Mouse (Mus musculus) midbrain, postnatal 0 days (tissue): ENCODE measurements around the gene Oosp1. TPM values are rescaled to one million over a fixed set of nuclear protein-coding genes. Genes with fewer than 3 reads are reported as not detected.

Source experiments
- ATAC-seq: fragments of 200-750 bp; cut with Nextera tagmentation; 2 replicates; pipeline ENCODE4 v1.8.0; 2017; ENCODE audit warnings: moderate number of reproducible peaks, mild to moderate bottlenecking, moderate TSS enrichment, moderate library complexity; ENCODE audit not compliant: low FRiP score
- DNase-seq: peaks from one replicate; pipeline ENCODE4 v3.0.0-alpha.2; 2015; ENCODE audit warnings: low spot score
- H3K27ac ChIP-seq: fragments of 300-500 bp; sonication (generic); 2 replicates; pipeline ENCODE4 v1.5.1; 2014; ENCODE audit warnings: low read depth, mild to moderate bottlenecking, low read length, mixed read lengths
- H3K27me3 ChIP-seq: fragments of 300-500 bp; sonication (generic); 2 replicates; pipeline ENCODE4 v1.6.1; 2014; ENCODE audit warnings: low read length, control low read depth, mixed read lengths; ENCODE audit not compliant: insufficient read depth
- H3K36me3 ChIP-seq: fragments of 300-500 bp; sonication (generic); 2 replicates; pipeline ENCODE4 v1.6.1; 2014; ENCODE audit warnings: low read length, control low read depth, mixed read lengths; ENCODE audit not compliant: insufficient read depth
- H3K4me1 ChIP-seq: fragments of 300-500 bp; sonication (generic); 2 replicates; pipeline ENCODE4 v1.6.1; 2014; ENCODE audit warnings: mild to moderate bottlenecking, control low read depth, antibody characterized with exemption, low read length, mixed read lengths; ENCODE audit not compliant: insufficient read depth
- H3K4me2 ChIP-seq: fragments of 300-500 bp; sonication (generic); 2 replicates; pipeline ENCODE4 v1.6.1; 2014; ENCODE audit warnings: low read depth, mild to moderate bottlenecking, low read length, mixed read lengths; ENCODE audit not compliant: poor library complexity, severe bottlenecking
- H3K4me3 ChIP-seq: fragments of 300-500 bp; sonication (generic); 2 replicates; pipeline ENCODE4 v1.5.1; 2014; ENCODE audit warnings: low read depth, mild to moderate bottlenecking, low read length, moderate library complexity
- H3K9ac ChIP-seq: fragments of 300-500 bp; sonication (generic); replicated peaks from 2 replicates; pipeline ENCODE4 v1.6.1; 2014; ENCODE audit warnings: mild to moderate bottlenecking, low read length, moderate library complexity, mixed read lengths; ENCODE audit not compliant: poor library complexity, severe bottlenecking
- H3K9me3 ChIP-seq: fragments of 300-500 bp; sonication (generic); 2 replicates; pipeline ENCODE4 v1.6.1; 2016; ENCODE audit warnings: low read length, control low read depth
- CTCF ChIP-seq: IDR thresholded peaks from 2 replicates; pipeline ENCODE4 v1.5.1; 2016; ENCODE audit warnings: antibody characterized with exemption, mild to moderate bottlenecking
- WGBS: fragments of 180-500 bp; shearing (Covaris S2); extraction: QIAGEN DNeasy Blood & Tissue Kit; methylation state at CpG from one replicate; pipeline ENCODE4 v1.1.7; 2014; 5-methylcytosine and 5-hydroxymethylcytosine counted together
- polyA plus RNA-seq: library from polyadenylated mRNA; unstranded; fragments of >200 nt; fragmentation: Nextera tagmentation; extraction: Ambion mirVana; gene quantifications from 2 replicates; pipeline ENCODE4 v1.2.1, GENCODE M21; 2015
- total RNA-seq: library from RNA; depleted of rRNA; stranded (reverse); fragments of >200 nt; gene quantifications from 2 replicates; pipeline ENCODE4 v1.2.3, GENCODE M21; 2014

Gene Oosp1
- total and polyA plus RNA-seq, 2 experiments from 2014 or later, result not detected

GRCm38 (mm10) chr19:11661562-11661961, 29.4 kb downstream of the Oosp1 start:
- H3K4me2 ChIP-seq, result no peak overlapping the region
- DNase-seq (no peak), ATAC-seq (no peak)
- H3K4me3 ChIP-seq, result no peak overlapping the region
- H3K9ac ChIP-seq, result no peak overlapping the region
- H3K9me3 ChIP-seq, result no peaks in the 10 kb centered on the region
- no peaks in the 10 kb centered on the region for H3K36me3 ChIP-seq
- TF ChIP-seq CTCF, result no peak
- H3K4me1 ChIP-seq, result no peaks in the 10 kb centered on the region
- no peak overlapping the region for H3K27ac ChIP-seq
- no peaks in the 10 kb centered on the region for H3K27me3 ChIP-seq

- 85% methylated on average over 5 of the region's 5 CpGs for WGBS
- no peak within 1 kb of the TSS for H3K27ac ChIP-seq
- H3K36me3 ChIP-seq, result no peaks in the 10 kb centered on the region
Measured at GRCm38 (mm10) chr19:11660459-11660858, 30.5 kb downstream of the Oosp1 start, which contains the start of gene Oosp2. TSS of gene Oosp2 (minus strand) at chr19:11660559.

GRCm38 (mm10) chr19:11659142-11659541, 31.8 kb downstream of the Oosp1 start:
- Histone ChIP-seq H3K9ac (no peak overlapping the region), H3K4me2 (no peak overlapping the region), H3K9me3 (no peaks in the 10 kb centered on the region), H3K4me1 (no peaks in the 10 kb centered on the region), H3K27ac (no peak overlapping the region), H3K27me3 (no peaks in the 10 kb centered on the region), H3K36me3 (no peaks in the 10 kb centered on the region), H3K4me3 (no peak overlapping the region)
- DNase-seq (no peak), ATAC-seq (no peak)
- WGBS, result 83% methylated on average over 2 of the region's 2 CpGs
- TF ChIP-seq CTCF, result no peak

More at GRCm38 (mm10) chr19:11660459-11660858, 30.5 kb downstream of the Oosp1 start, which contains the start of gene Oosp2:
- no peak for DNase-seq
- Histone ChIP-seq H3K9ac (no peak within 1 kb of the TSS), H3K27me3 (no peaks in the 10 kb centered on the region), H3K4me1 (no peaks in the 10 kb centered on the region), H3K9me3 (no peaks in the 10 kb centered on the region), H3K4me2 (no peak within 1 kb of the TSS), H3K4me3 (no peak within 1 kb of the TSS)
- TF ChIP-seq CTCF, result no peak
- ATAC-seq, result no peak

GRCm38 (mm10) chr19:11649564-11649963, 41.4 kb downstream of the Oosp1 start:
- Histone ChIP-seq H3K27me3 (no peaks in the 10 kb centered on the region), H3K9me3 (no peaks in the 10 kb centered on the region), H3K27ac (no peak overlapping the region), H3K36me3 (no peaks in the 10 kb centered on the region), H3K4me3 (no peak overlapping the region), H3K9ac (no peak overlapping the region), H3K4me1 (no peaks in the 10 kb centered on the region), H3K4me2 (no peak overlapping the region)
- no peak for TF ChIP-seq CTCF
- DNase-seq, result no peak
- peak; percentile 82 for ATAC-seq
- WGBS, result 62% methylated on average over 4 of the region's 4 CpGs

- TF ChIP-seq CTCF, result no peak
- no peaks in the 10 kb centered on the region for H3K9me3 ChIP-seq
- ATAC-seq, result no peak
- H3K9ac ChIP-seq, result no peak overlapping the region
- no peak for DNase-seq
- no peaks in the 10 kb centered on the region for H3K4me1 ChIP-seq
- H3K27me3 ChIP-seq, result no peaks in the 10 kb centered on the region
- no peak overlapping the region for H3K4me2 ChIP-seq
- H3K27ac ChIP-seq, result no peak overlapping the region
- WGBS, result 75% methylated on average over 3 of the region's 3 CpGs
- H3K4me3 ChIP-seq, result no peak overlapping the region
- H3K36me3 ChIP-seq, result no peaks in the 10 kb centered on the region
Measured at GRCm38 (mm10) chr19:11646166-11646565, 44.8 kb downstream of the Oosp1 start.

- H3K36me3 ChIP-seq, result no peaks in the 10 kb centered on the region
- H3K4me1 ChIP-seq, result no peaks in the 10 kb centered on the region
- H3K9me3 ChIP-seq, result no peaks in the 10 kb centered on the region
- no peaks in the 10 kb centered on the region for H3K27me3 ChIP-seq
- no peak within 1 kb of the TSS for H3K9ac ChIP-seq
- no peak for DNase-seq
- no peak within 1 kb of the TSS for H3K4me3 ChIP-seq
- no peak for TF ChIP-seq CTCF
- H3K4me2 ChIP-seq, result no peak within 1 kb of the TSS
- 69% methylated on average over 1 of the region's 1 CpGs for WGBS
- no peak for ATAC-seq
- no peak within 1 kb of the TSS for H3K27ac ChIP-seq
Measured at GRCm38 (mm10) chr19:11640732-11641131, 50.2 kb downstream of the Oosp1 start, which contains the start of gene Ms4a3. TSS of gene Ms4a3 (minus strand) at chr19:11640851.
